13 mouse cellular contexts compared by ENCODE assay signal in the genomic region with DNA sequence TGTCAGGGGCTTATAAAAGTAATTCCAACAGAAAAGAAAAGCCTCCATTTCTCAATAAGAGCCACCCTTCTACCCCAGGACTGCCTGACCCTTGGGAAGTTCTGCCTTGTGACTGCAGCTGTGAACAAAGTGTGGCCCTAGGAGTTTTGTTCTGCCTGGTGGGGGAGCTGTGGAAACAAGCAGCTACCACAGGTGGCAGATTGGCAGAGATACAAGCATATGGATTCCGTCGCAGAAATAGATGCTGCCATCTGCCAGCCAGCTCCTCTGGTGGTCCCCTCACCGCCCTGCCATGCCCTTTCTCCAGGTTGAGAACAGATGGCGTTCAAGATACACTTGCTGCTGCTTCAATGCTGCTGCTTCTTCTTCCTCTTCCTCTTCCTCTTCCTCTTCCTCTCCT. TPM values are rescaled to one million over a fixed set of nuclear protein-coding genes. Genes with fewer than 3 reads are reported as not detected.
DNase-seq lines count a peak whose midpoint lies in the region; ATAC-seq and TF ChIP-seq lines count a peak whose summit lies in the region.
"Had no signal": no experiment of that assay in that cellular context is flagged by ENCODE, and none has a peak within 500 bp of the region (broad histone marks: within the 10 kb centered on the region; RNA-seq: fewer than 3 reads in every experiment).

No protein-coding gene starts in this region.

- no peak overlapping the region for H3K9ac ChIP-seq in hindbrain, embryonic 13.5 days
- H3K9ac ChIP-seq in ES-Bruce4 (ENCODE audit: low read depth, poor library complexity, severe bottlenecking): no peak overlapping the region
- no peak overlapping the region for H3K9ac ChIP-seq in hindbrain, postnatal 0 days (replicated peaks; ENCODE audit: low read length)
- H3K9ac ChIP-seq: heart, embryonic 13.5 days; liver, embryonic 15.5 days; stomach, embryonic 15.5 days had no signal

- DNase-seq in hindbrain, embryonic 10.5 days (ENCODE audit: low spot score): peak; percentile 17
- peak; percentile 90 to 94 for DNase-seq in cerebellum, adult 18-20 months
- DNase-seq in hindbrain, postnatal 0 days (ENCODE audit: low spot score): peak; percentile 84
- no peak for DNase-seq in heart, postnatal 10 days
- DNase-seq in c-Kit-positive CD71-positive TER-119-positive erythroid progenitor cells, embryonic 14.5 days (ENCODE audit: low spot score): no peak
- no peak for DNase-seq in spleen, adult 18-20 months
- DNase-seq: adrenal gland, postnatal 14 days; kidney, postnatal 36 days had no signal

- intact Hi-C loops in heart, postnatal 10 days (cut with DNase I): no loop called here

- 0 out of 2 replicates have a peak overlapping the region, but pooled peaks have one; percentile 3 for H3K27ac ChIP-seq in hindbrain, embryonic 10.5 days
- no peak overlapping the region for H3K27ac ChIP-seq in hindbrain, embryonic 13.5 days
- no peak overlapping the region for H3K27ac ChIP-seq in ES-Bruce4 (ENCODE audit: insufficient read depth, low read length)
- no peak overlapping the region for H3K27ac ChIP-seq in hindbrain, postnatal 0 days
- H3K27ac ChIP-seq: heart, embryonic 13.5 days; liver, embryonic 15.5 days; stomach, embryonic 15.5 days had no signal

- TF ChIP-seq POLR2A in ES-Bruce4 (IDR thresholded peaks at IDR 0.05; ENCODE audit: insufficient read depth, low read length): no peak

- TF ChIP-seq EP300 in ES-Bruce4 (IDR thresholded peaks at IDR 0.05; ENCODE audit: insufficient read depth, low read depth, low read length): 0 out of 2 replicates have a peak, but pooled peaks have one; percentile 4

- H3K9me3 ChIP-seq in hindbrain, embryonic 10.5 days: no peaks in the 10 kb centered on the region
- H3K9me3 ChIP-seq in hindbrain, embryonic 13.5 days: no peaks in the 10 kb centered on the region
- no peaks in the 10 kb centered on the region for H3K9me3 ChIP-seq in ES-Bruce4 (replicated peaks; ENCODE audit: control insufficient read depth, insufficient read depth, low read length, poor library complexity, severe bottlenecking)
- no peaks in the 10 kb centered on the region for H3K9me3 ChIP-seq in hindbrain, postnatal 0 days (ENCODE audit: low read length)
- H3K9me3 ChIP-seq: heart, embryonic 13.5 days; liver, embryonic 15.5 days; stomach, embryonic 15.5 days had no signal

- WGBS in hindbrain, embryonic 10.5 days: 34% methylated on average over 4 of the region's 4 CpGs
- WGBS in hindbrain, embryonic 13.5 days: 16% methylated on average over 4 of the region's 4 CpGs
- 18% methylated on average over 4 of the region's 4 CpGs for WGBS in hindbrain, postnatal 0 days

- TF ChIP-seq CTCF in ES-Bruce4 (IDR thresholded peaks at IDR 0.05; ENCODE audit: low read depth, low read length): peak; percentile 4
- TF ChIP-seq CTCF in hindbrain, postnatal 0 days (IDR thresholded peaks at IDR 0.05; ENCODE audit: low read depth): peak; percentile 46

- H3K4me1 ChIP-seq in hindbrain, embryonic 10.5 days (replicated peaks): peaks cover 17% of the 10 kb centered on the region
- peaks cover 11% of the 10 kb centered on the region for H3K4me1 ChIP-seq in hindbrain, embryonic 13.5 days (replicated peaks)
- H3K4me1 ChIP-seq in ES-Bruce4 (ENCODE audit: control insufficient read depth, insufficient read depth, low read length): peaks cover 1% of the 10 kb centered on the region
- H3K4me1 ChIP-seq in hindbrain, postnatal 0 days (ENCODE audit: insufficient read depth, low read length): no peaks in the 10 kb centered on the region
- H3K4me1 ChIP-seq: heart, embryonic 13.5 days; liver, embryonic 15.5 days; stomach, embryonic 15.5 days had no signal

- no peak for ATAC-seq in hindbrain, embryonic 13.5 days (ENCODE audit: low FRiP score)
- ATAC-seq in hindbrain, postnatal 0 days: peak; percentile 85

- H3K27me3 ChIP-seq in hindbrain, embryonic 10.5 days (ENCODE audit: insufficient read depth, poor library complexity, severe bottlenecking): no peaks in the 10 kb centered on the region
- H3K27me3 ChIP-seq in hindbrain, embryonic 13.5 days: no peaks in the 10 kb centered on the region
- no peaks in the 10 kb centered on the region for H3K27me3 ChIP-seq in ES-Bruce4 (ENCODE audit: control insufficient read depth, insufficient read depth, low read length, poor library complexity, severe bottlenecking)
- no peaks in the 10 kb centered on the region for H3K27me3 ChIP-seq in hindbrain, postnatal 0 days (ENCODE audit: insufficient read depth, low read length)
- H3K27me3 ChIP-seq: heart, embryonic 13.5 days; liver, embryonic 15.5 days; stomach, embryonic 15.5 days had no signal

- H3K4me2 ChIP-seq in hindbrain, embryonic 13.5 days: no peak overlapping the region
- H3K4me2 ChIP-seq in hindbrain, postnatal 0 days (ENCODE audit: low read depth, low read length): no peak overlapping the region
- H3K4me2 ChIP-seq: heart, embryonic 13.5 days; liver, embryonic 15.5 days; stomach, embryonic 15.5 days had no signal

- H3K36me3 ChIP-seq in hindbrain, embryonic 10.5 days: peaks cover 80% of the 10 kb centered on the region
- H3K36me3 ChIP-seq in hindbrain, embryonic 13.5 days: peaks cover 82% of the 10 kb centered on the region
- no peaks in the 10 kb centered on the region for H3K36me3 ChIP-seq in ES-Bruce4 (ENCODE audit: control insufficient read depth, insufficient read depth, low read length, poor library complexity, severe bottlenecking)
- peaks cover 24% of the 10 kb centered on the region; the same call in 1 of the 2 replicates for H3K36me3 ChIP-seq in hindbrain, postnatal 0 days (ENCODE audit: insufficient read depth, low read length)
- H3K36me3 ChIP-seq: heart, embryonic 13.5 days; liver, embryonic 15.5 days; stomach, embryonic 15.5 days had no signal

- no peak overlapping the region for H3K4me3 ChIP-seq in hindbrain, embryonic 10.5 days
- H3K4me3 ChIP-seq in hindbrain, embryonic 13.5 days: no peak overlapping the region
- no peak overlapping the region for H3K4me3 ChIP-seq in ES-Bruce4 (ENCODE audit: low read depth, low read length)
- no peak overlapping the region for H3K4me3 ChIP-seq in hindbrain, postnatal 0 days (ENCODE audit: low read length)
- H3K4me3 ChIP-seq: heart, embryonic 13.5 days; liver, embryonic 15.5 days; stomach, embryonic 15.5 days had no signal

RNA-seq across cellular contexts. Expression of a gene that starts 37.0 kb away (rescaled TPM):
- 189 and 312 TPM in 2 replicates for polyA plus RNA-seq in hindbrain, embryonic 10.5 days (2016; fragmentation: Nextera tagmentation; extraction: Ambion mirVana)
- 612 and 624 TPM in 2 replicates for polyA plus RNA-seq in hindbrain, embryonic 13.5 days (2015; fragmentation: Nextera tagmentation; extraction: Ambion mirVana)
- 2.4 and 3.6 TPM in 2 replicates for polyA plus RNA-seq in ES-Bruce4 (2011; ENCODE audit: insufficient read depth, insufficient read length, low read depth, missing spikeins)
- total RNA-seq in hindbrain, postnatal 0 days (2014; rRNA removed): 237 and 300 TPM in 2 replicates
- 464 and 483 TPM in 2 replicates for polyA plus RNA-seq in hindbrain, postnatal 0 days (2015; fragmentation: Nextera tagmentation; extraction: Ambion mirVana)
- 1 to 10 TPM; 2.0 to 2.1 TPM for total RNA-seq in heart, postnatal 10 days (2021)

Comparison
In these comparisons a context has a peak if more than half of its experiments do, and no peak if none do; other contexts are left out.
1. DNase-seq: peak in hindbrain, embryonic 10.5 days (single experiment), cerebellum, adult 18-20 months (2 of 2) and hindbrain, postnatal 0 days (single experiment); none in heart, postnatal 10 days (0 of 2), c-Kit-positive CD71-positive TER-119-positive erythroid progenitor cells, embryonic 14.5 days (single experiment) and spleen, adult 18-20 months (0 of 2).
2. RNA of a gene that starts 37.0 kb away (polyA plus RNA-seq): 612 to 624 TPM in hindbrain, embryonic 13.5 days, 464 to 483 TPM in hindbrain, postnatal 0 days and 189 to 312 TPM in hindbrain, embryonic 10.5 days; 2.4 to 3.6 TPM in ES-Bruce4; every median in the first group is over 10 times any median in the second.